Mouse (Mus musculus): ENCODE results near the gene Elp1.
A peak's percentile ranks its signal among the peaks of the same experiment; 100 is the strongest.

Gene Elp1

DNA sequence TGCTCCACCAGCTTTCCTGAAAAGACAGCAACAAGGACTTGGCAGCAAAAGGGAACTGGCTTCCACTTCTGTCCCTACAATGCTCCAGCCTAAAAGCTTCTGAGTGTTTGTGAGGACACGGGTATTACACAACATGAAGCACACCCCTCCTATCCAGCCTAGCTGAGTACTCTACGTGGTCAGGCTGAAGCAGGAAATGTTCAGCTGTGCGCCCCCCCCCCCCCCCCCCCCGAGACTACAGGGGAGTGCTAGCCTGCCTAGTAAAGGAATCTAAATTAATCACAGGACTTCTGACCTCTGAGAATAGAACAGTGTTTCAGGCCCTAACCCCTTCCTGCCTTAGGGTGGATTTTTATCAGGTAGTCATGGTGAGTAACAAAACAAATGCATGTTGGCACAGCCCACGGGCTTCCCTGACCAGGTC, 34.3 kb downstream of the Elp1 start:
- DNase-seq, result no peak

DNA sequence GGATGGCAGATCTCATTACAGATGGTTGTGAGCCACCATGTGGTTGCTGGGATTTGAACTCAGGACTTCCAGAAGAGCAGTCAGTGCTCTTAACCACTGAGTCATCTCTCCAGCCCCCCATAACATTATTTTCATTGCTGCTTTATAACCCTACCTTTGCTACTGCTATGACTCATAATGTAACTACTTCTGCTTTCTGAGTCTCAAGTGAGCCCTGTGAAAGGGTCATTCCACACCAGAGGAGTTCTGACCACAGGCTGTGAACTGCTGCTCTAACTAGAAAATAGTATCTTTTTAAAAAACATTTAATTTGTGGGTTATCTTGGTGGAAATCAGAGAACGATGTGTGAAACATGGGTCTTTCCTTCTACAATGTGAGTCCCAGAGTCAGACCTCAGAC, 44.4 kb downstream of the Elp1 start:
- no peak for DNase-seq

DNA sequence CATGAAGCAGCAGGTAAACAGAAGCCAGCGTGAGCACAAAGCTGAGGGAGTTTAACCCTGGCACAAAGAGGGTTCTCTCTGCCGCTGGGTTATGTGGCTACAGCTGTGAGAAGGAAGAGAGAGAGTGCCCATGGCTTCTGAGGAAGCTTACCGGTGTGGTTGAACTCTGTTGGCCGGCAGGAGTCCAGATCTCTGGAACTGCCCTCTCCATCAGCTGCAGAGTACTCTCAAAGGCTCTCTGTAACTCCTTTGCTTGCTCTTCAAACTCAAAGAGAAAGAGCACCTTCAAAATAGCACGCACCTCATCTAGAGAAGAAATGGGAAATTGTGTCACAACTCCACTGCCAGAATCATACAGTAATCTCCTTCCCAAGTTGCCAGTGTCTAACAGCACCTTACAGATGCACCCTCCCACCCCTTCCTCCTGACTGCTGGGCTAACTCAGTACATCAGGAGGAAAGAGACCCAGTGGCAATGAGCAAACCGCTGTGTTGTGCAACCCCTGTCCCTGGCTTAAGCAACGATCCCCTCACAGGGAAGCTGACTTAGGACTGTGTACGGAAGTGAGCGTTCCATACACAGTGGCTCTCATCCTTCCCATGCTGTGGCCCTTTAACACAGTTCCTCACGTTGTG, 45.0 kb downstream of the Elp1 start:
- DNase-seq, result no peak

DNA sequence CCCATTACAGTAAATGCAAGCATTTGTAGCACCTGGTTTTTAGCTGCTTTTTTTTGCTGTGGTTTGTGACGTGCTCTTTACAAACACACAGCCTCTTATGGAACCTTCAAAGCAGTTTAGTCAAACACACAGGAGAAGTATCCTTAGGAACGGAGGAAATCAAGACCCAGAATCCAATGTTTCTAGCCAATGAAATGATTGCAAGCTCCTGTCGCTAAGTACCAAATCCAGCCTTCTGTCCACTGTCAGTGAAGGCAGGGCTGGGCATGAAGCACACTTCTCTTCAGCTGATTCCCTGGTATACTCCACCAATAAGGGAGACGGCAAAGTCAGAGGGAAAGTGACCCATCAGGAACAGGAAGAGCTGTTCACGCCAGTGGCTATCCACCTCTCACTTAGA, 46.1 kb downstream of the Elp1 start:
- DNase-seq, result no peak

DNA sequence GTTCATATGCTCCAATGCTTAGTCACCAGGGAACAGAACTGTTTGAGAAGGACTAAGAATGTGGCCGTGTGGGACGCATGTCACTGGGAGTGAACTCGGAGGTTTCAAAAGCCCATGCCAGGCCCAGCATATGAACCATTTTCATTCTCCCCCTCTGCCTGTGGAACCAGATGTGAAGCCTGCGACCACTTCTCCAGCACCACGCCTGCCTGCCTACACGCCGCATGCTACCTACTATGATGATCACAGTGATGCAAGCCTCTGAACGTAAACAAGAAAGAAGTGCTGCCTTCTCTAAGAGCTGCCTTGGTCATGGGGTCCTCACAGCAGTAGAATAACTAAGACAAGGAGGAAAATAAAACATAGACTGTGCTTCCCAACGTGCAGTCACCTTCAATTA, 54.7 kb downstream of the Elp1 start:
- no peak for DNase-seq

DNA sequence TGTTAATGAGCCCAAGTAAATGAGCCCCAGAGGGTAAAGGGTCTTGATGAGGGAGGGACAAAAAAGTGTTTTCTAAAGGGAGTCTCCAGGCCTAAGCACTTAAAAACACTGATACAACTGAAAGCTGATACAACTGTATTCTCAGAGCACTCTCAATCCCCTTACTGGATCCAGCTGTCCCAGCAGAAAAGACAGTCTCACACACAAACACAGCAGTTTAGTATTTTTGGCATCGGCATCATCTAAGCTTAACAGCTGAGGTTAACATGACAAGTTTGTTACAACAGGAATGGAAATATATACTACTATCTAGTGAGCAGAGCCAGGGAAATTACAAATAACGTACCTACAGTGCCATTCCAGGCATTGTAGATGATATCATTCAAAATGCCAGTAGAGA, 55.8 kb downstream of the Elp1 start:
- no peak for DNase-seq

DNA sequence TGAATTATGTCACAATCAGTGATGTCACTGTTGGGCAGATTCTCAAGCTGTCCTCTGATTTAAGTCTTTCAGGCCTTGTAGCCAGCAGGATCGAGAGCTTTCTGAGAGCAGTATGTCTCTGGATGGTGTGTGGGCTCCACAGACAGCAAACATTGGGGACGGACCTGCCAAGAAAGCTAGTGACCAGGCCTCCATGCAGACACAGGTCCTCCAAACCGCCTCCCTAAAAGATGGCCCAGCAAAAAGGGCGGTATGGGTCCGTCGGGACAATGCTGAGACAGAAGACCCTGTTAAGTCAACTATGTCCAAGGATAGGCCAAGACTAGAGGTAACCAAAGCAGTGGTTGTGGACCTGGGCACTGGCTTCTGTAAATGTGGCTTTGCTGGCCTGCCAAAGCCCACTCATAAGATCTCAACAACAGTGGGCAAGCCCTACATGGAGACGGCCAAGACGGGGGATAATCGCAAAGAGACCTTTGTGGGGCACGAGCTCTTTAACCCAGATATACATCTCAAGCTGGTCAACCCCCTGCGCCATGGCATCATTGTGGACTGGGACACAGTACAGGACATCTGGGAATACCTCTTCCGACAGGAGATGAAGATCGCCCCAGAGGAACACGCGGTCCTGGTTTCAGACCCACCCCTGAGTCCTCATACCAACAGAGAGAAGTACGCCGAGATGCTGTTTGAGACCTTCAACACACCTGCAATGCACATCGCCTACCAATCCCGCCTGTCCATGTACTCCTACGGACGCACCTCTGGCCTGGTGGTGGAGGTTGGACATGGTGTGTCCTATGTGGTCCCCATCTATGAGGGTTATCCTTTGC, 58.6 kb downstream of the Elp1 start, which contains the start of gene Actl7a:
TSS of gene Actl7a (plus strand) at position 51 of the 833 bp plus-strand sequence.
- DNase-seq, result no peak

DNA sequence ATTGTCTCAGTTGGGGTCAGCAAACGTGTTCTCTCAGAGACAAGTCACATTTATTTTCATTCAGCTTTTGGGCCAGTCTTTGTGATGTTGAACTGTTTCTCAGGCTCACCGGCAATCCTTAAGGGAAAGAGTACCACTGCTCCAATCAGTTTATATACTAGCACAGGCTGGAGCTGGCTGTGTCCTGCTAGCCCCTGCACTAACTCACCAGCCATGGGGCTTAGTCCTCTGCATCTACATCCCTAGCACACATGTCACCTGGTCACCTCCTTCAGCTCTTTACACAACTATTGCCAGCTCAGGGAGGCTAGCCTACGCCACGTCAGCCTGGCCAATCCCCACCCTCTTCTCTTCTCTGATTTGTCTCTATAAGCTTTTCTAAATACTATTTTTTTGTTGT, 59.4 kb downstream of the Elp1 start:
- no peak for DNase-seq

DNA sequence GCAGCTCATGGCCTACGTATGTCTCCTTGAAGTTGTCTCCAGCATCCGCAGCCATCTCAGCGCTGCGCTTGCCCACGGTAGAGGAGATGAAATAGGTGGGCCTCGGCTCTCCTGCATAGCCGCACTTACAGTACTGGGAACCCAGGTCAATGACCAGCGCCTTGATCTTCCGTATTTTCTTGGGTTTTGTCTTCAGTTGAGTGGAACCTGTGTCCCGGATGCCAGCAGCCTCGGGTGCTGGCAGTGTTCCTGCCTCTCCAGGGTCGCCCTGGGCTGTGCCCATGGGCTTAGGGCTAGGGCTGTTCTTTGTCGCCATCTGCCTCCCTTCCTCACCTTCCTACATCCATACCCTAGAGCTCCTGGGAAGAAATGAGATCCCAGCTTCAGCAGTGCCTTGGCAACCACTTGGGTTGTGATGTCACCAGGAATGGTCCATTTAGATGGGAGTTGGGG, 61.1 kb downstream of the Elp1 start, which contains the start of gene Actl7b:
TSS of gene Actl7b (minus strand) at position 403 of the 453 bp plus-strand sequence.
- no peak for DNase-seq

DNA sequence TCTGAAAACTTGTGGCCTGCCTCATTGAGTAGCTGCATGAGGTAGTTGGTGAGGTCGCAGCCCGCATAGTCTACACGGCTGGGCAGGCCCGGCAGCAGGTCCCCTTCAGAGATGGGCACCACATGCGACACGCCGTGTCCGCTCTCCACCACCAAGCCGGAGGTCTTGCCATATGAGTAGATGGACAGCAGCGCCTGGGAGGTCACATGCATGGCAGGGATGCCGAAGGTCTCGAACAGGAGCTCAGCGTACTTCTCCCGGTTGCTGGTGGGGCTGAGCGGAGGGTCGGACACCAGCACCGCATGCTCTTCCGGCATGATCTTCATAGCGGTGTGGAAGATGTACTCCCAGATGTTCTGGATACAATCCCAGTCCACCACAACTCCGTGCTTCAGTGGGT, 61.5 kb downstream of the Elp1 start:
- no peak for DNase-seq

DNA sequence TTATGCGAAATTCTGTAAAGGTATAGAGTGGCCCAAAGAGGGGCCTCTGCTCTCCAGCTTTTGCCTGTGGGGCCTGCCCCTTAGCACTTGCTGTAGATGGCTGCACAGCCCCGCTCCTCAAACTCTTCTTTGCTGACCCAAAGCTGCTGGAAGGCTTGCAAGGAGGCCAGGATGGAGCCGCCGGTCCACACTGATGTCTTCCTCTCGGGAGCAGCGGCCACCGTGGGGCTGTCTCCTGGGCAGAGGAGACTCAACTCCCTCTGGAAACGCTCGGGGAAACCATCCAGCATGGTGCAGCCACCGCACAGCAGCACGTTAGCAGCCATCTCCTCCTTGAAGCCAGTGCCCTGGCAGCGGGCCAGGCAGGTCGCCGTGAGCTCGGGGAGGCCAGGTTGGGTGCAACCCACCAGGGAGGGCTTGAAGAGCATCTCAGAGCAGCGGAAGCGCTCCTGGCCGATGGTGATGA, 62.1 kb downstream of the Elp1 start, which contains the start of gene Gm26657:
TSS of gene Gm26657 (plus strand) at position 51 of the 466 bp plus-strand sequence.
- no peak for DNase-seq

DNA sequence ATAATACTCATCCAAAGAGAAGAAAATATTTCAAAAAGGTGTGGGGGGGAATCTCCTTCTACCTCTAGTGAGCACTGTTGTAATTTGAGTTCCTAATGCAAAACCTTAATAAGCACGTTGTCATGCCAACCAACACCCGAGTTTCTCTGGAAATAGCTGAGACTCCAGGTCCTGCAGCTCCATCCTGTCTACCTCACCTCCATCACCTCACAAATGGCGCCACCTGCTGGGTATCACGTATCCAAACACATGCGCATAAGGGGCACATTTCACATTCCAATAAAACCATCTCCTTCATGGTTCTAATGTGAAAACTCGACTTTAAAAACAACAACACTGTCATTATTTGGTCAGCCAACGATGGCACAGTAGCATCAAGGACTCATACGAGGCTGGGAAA, 76.3 kb downstream of the Elp1 start:
- no peak for DNase-seq

DNA sequence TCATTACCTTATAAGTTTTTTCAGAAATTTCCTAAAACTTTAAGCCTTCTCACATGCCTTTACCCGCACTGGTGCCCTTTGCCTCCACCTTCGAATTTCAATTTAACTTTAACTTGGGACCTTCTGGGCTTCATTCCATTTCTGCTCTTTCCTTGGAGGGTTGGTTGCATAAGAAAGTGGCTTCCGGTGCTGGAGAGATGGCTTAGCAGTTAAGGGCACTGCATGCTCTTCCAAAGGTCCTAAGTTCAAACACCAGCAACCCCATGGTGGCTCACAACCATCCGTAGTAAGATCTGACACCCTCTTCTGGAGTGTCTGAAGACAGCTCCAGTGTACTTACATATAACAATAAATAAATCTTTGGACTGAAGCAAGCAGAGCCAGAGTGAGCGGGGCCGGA, 78.9 kb downstream of the Elp1 start:
- no peak for DNase-seq

DNA sequence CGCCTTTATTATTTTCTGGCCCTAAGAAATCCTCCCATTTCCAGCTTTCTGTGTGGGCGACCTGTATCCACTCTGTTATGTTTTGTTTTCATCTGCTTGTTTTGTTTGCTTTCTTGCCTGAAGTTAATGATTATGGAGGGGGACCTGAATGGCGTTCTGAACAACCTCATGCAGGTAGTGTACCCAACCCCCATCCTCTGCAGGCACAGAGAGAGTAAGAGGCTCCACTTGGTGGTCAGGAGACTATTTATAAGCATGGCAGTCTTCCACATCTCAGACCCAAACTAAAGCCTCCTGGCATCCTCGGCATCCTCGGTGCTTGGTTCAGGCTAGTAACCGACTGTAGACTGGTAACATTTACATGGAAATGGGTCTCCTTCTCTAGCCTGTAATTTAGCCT, 79.8 kb downstream of the Elp1 start:
- no peak for DNase-seq

DNA sequence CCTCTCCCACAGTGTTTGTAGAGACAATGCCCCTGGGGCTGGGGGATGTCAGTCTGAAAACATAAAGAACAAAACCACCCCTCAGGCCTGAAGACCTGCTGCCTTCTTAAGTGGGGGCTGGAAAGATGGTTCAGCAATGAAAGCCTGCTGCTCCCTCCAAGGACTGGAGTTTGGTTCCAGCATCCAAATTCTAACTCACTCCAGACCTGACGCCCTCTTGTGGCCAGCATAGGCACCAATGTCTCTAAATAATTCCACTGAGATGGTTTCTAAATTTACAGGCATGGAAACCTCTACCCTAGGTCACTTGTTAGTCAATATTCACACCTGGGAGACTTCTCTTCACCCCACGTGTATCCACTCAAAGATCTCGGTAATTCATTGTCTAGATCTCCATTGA, 80.7 kb downstream of the Elp1 start:
- DNase-seq, result no peak

DNA sequence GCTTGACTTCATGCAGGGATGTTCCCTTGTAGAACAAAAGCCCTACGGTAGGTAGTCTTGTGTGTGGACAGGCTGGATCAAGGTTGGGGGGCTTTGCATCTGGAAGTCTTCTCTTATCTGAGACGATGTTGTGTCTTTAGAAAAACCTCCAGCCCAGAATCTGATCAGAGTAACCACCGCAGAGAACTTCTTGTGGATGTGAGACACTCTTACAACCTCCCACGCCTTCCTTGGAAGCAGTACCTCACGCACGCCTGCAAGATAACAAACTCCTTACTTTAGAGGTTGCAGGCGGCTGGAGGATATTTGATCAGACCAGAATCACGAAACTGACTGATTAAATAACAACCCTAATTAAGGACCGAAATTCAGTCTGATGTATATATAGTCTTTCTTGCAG, 81.7 kb downstream of the Elp1 start:
- DNase-seq, result no peak

DNA sequence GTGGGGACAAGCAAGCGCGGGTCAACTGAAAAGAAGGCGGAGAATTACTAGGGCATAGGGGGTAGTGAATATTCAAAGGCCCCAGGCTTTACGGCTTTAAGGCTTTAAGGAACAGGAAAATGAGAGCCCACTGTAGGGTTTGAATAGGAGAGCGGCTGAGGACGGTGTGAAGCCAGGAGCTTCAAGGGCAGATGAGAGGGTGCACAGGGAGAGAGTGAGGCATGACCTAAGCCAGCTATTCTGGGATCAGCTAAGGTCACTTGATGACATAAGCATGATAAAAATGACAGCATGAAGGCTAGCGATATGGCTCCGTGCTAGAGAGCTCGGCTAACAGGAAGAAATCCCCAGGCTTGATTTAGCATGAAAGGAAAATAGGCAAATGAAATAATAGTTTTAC, 82.7 kb downstream of the Elp1 start:
- DNase-seq, result no peak

DNA sequence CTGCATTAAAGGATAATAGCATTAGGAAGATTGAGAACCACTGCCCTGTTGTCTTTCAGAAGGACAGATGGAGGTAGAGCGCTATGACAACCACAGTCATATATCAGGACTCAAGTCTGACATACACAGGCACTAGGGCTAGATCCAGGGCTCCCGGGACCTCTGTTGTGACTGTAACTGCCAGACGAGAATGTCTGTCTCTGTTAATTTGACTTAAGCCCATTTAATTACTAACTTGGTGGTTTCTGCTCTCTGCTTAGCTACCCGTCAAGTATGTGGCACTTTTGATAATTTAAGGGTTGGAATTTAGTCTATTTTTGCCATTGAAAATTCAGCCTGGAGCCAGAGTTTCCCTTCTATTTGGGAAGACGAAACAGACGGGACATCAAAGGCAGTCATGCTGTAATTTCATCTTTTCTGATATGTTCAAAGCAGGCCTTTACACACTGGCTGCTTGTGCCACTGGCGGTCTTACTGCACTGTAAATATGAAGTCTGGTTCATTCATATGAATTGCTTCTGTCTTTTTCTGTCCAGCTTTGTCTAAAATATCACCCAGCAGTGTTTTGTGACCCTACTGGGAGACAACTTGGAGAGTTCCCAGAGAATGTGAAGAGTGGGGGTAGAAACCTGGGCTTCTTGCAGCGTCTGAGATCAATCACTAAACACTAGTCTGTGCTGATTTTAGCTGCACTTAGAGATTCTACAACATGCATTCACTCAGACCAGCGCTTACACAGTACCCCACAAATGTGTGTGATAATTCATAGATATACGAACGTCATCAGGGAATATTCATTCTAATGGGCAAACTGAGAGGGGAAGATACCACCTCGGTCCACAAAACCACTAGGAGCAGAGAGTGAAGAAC, 83.3 kb downstream of the Elp1 start:
- DNase-seq, result no peak

DNA sequence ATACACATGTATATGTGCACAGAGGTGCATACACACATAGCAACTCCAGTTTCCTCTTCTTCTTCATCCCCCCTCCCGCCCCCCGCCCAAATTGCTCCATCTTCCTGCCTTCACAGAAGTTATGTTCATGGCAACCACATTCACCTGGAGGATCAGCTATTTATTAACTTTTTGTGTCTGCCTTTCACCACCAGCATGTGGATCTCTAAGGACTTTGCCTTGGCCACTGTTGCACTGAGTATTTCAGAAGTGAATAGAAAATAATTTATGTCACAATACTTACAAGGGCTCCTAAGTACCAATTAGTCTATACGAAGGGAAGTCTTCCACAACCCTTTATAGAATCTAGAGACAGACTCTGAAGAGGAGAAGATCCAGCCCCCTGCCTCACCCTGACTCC, 84.2 kb downstream of the Elp1 start:
- DNase-seq, result no peak

DNA sequence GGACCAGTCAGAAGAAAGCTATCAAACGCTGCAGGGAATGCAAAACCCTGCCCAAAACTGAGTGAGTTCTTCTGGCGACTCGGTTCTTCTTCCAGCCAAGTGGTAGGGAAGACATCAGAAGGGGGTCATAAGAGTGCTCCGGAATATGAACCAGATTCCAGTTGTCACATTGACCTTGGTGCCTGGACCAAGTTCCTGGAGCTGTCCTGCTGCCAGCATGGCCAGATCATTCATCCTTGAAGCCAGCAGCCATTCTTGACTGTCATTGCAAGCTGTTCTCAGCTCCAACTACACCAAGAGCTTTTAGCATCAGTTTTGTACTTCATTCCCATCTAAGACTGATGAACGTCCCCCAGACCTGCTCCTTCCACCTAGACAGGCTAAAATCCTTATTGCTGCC, 85.3 kb downstream of the Elp1 start:
- no peak for DNase-seq

DNA sequence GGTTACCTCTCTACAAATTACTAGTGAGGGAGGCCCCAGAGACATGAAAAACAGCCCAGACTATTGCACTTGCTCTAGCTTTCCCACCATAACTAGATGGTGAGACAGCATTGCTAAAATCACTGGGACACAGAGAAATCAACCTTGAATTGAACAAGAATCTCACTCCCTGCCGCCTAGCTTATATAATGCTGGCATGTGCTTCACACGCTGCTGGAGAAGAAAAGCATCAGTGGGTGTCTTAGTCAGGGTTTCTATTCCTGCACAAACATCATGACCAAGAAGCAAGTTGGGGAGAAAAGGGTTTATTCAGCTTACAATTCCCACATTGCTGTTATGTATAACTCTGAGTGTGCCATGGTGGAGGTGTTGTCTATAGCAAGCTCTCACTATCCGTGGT, 89.0 kb downstream of the Elp1 start:
- DNase-seq, result peak; percentile 55

DNA sequence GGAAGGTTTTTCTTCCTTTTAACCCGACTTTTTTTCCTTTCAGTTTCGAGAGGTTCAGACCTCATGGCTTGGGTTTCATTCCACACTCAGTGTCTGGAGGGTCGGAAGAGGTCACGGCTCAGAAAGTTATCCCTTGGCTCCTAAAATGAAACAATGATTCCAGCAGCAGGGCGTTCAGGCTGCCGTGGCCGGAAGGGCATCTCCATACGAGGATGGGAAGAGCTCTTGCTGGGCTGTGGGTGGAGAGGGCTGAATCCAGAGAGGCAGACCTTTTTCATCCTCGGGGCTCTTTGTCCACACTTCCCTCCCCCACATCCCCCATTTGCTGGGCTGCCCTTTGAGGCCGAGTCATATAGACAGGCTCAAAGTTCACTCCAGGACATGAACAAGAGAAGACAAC, 99.9 kb downstream of the Elp1 start:
- no peak for DNase-seq

Data from right cerebral cortex, postnatal 25 days (tissue).